Mouse (Mus musculus) testis, postnatal 14 days (tissue): Measurements from ENCODE around the gene Rec8.

Experiments
- DNase-seq: peaks from one replicate; pipeline ENCODE4 v3.0.0; 2021; ENCODE audit warnings: low spot score

The Rec8 gene

GRCm38 (mm10) chr14:55617822-55618221 is at the start of gene Rec8:
Rec8 (plus strand) TSS chr14:55618037.
- DNase-seq = peak; percentile 88

- no peak for DNase-seq
Measured at GRCm38 (mm10) chr14:55570588-55570987, 47.2 kb upstream of the Rec8 start.

- DNase-seq = no peak
Measured at GRCm38 (mm10) chr14:55571760-55572159, 46.1 kb upstream of the Rec8 start.

- no peak for DNase-seq
Measured at GRCm38 (mm10) chr14:55575302-55575701, 42.5 kb upstream of the Rec8 start, which contains the start of gene Fitm1. Fitm1 (plus strand) TSS chr14:55575617.

GRCm38 (mm10) chr14:55575711-55576110 is 42.1 kb upstream of the Rec8 start:
- DNase-seq = no peak

GRCm38 (mm10) chr14:55576376-55576775 is 41.5 kb upstream of the Rec8 start:
- DNase-seq = peak; percentile 60

GRCm38 (mm10) chr14:55577871-55578667 is 39.8 kb upstream of the Rec8 start, which contains the start of gene Psme1:
Psme1 (plus strand) TSS chr14:55578123.
- peak; percentile 82 for DNase-seq

- peak; percentile 70 for DNase-seq
Measured at GRCm38 (mm10) chr14:55578668-55579269, 39.1 kb upstream of the Rec8 start.

GRCm38 (mm10) chr14:55579511-55580496 is 38.0 kb upstream of the Rec8 start:
- no peak for DNase-seq

GRCm38 (mm10) chr14:55580731-55581130 is 37.1 kb upstream of the Rec8 start:
- DNase-seq = no peak

- DNase-seq = no peak
Measured at GRCm38 (mm10) chr14:55581981-55582681, 35.7 kb upstream of the Rec8 start.

- DNase-seq = no peak
Measured at GRCm38 (mm10) chr14:55584303-55584701, 33.5 kb upstream of the Rec8 start.

GRCm38 (mm10) chr14:55584702-55585565 is 32.9 kb upstream of the Rec8 start, which contains the start of gene Emc9:
Emc9 (minus strand) TSS chr14:55585302.
- peak; percentile 83 for DNase-seq

- DNase-seq = no peak
Measured at GRCm38 (mm10) chr14:55585566-55585960, 32.3 kb upstream of the Rec8 start.

GRCm38 (mm10) chr14:55586149-55586548 is 31.7 kb upstream of the Rec8 start:
- no peak for DNase-seq

- DNase-seq = no peak
Measured at GRCm38 (mm10) chr14:55589271-55589670, 28.6 kb upstream of the Rec8 start.

GRCm38 (mm10) chr14:55589771-55590448 is 27.9 kb upstream of the Rec8 start:
- no peak for DNase-seq

GRCm38 (mm10) chr14:55590748-55591330 is 27.0 kb upstream of the Rec8 start, which contains the start of gene Psme2:
Psme2 (minus strand) TSS chr14:55591113.
- peak; percentile 93 for DNase-seq

GRCm38 (mm10) chr14:55591331-55591891 is 26.4 kb upstream of the Rec8 start, which contains the start of gene Rnf31:
Rnf31 (plus strand) TSS chr14:55591708.
- DNase-seq = peak; percentile 92
